Mouse (Mus musculus): Measurements from ENCODE around the gene Zfp950.
A peak's percentile ranks its signal among the peaks of the same experiment; 100 is the strongest.
"Not testable (repeated sequence)": the region's sequence is repeated elsewhere in the genome, so short reads cannot be mapped to it uniquely, and the experiment has no call there.

Zfp950 gene

GRCm38 (mm10) chr19:61140342-61141206, at the start of gene Zfp950:
Gene Zfp950 (minus strand): TSS chr19:61140840.
- DNase-seq (ENCODE audit: low spot score in 2 of 2): peak; percentile 77 to 78

GRCm38 (mm10) chr19:61183590-61183989, 43.0 kb upstream of the Zfp950 start, which contains the start of gene Gm6020:
Gene Gm6020 (plus strand): TSS chr19:61183890.
- DNase-seq (ENCODE audit: low spot score in 2 of 2): not testable (repeated sequence)

GRCm38 (mm10) chr19:61175756-61176324, 35.2 kb upstream of the Zfp950 start, which contains the start of gene Gm7102:
Gene Gm7102 (minus strand): TSS chr19:61176309.
- no peak for DNase-seq (ENCODE audit: low spot score in 2 of 2)

- no peak for DNase-seq (ENCODE audit: low spot score in 2 of 2)
These were observed 11.2 kb upstream of the Zfp950 start for GRCm38 (mm10) chr19:61151701-61152420.

GRCm38 (mm10) chr19:61151372-61151700, 10.7 kb upstream of the Zfp950 start:
- no peak for DNase-seq (ENCODE audit: low spot score in 2 of 2)

- no peak for DNase-seq (ENCODE audit: low spot score in 2 of 2)
These were observed 659 bp upstream of the Zfp950 start for GRCm38 (mm10) chr19:61141299-61141698.

GRCm38 (mm10) chr19:61138655-61139054, 2.0 kb downstream of the Zfp950 start:
- DNase-seq (ENCODE audit: low spot score in 2 of 2): no peak

GRCm38 (mm10) chr19:61131096-61131495, 9.5 kb downstream of the Zfp950 start:
- no peak for DNase-seq (ENCODE audit: low spot score in 2 of 2)

- no peak for DNase-seq (ENCODE audit: low spot score in 2 of 2)
These were observed 30.5 kb downstream of the Zfp950 start for GRCm38 (mm10) chr19:61110184-61110583.

GRCm38 (mm10) chr19:61097764-61098163, 42.9 kb downstream of the Zfp950 start:
- no peak for DNase-seq (ENCODE audit: low spot score in 2 of 2)

GRCm38 (mm10) chr19:61096776-61097175, 43.9 kb downstream of the Zfp950 start:
- no peak for DNase-seq (ENCODE audit: low spot score in 2 of 2)

- no peak for DNase-seq (ENCODE audit: low spot score in 2 of 2)
These were observed 50.1 kb downstream of the Zfp950 start for GRCm38 (mm10) chr19:61090541-61090940.

- no peak for DNase-seq (ENCODE audit: low spot score in 2 of 2)
These were observed 51.6 kb downstream of the Zfp950 start for GRCm38 (mm10) chr19:61089001-61089400.

GRCm38 (mm10) chr19:61087781-61088180, 52.9 kb downstream of the Zfp950 start:
- DNase-seq (ENCODE audit: low spot score in 2 of 2): no peak

- no peak for DNase-seq (ENCODE audit: low spot score in 2 of 2)
These were observed 55.4 kb downstream of the Zfp950 start for GRCm38 (mm10) chr19:61085217-61085616.

- DNase-seq (ENCODE audit: low spot score in 2 of 2): peak; percentile 78 to 89
These were observed 56.3 kb downstream of the Zfp950 start for GRCm38 (mm10) chr19:61084149-61084940.

GRCm38 (mm10) chr19:61083006-61083405, 57.6 kb downstream of the Zfp950 start:
- DNase-seq (ENCODE audit: low spot score in 2 of 2): no peak

GRCm38 (mm10) chr19:61080251-61080749, 60.3 kb downstream of the Zfp950 start:
- DNase-seq (ENCODE audit: low spot score in 2 of 2): no peak

- no peak for DNase-seq (ENCODE audit: low spot score in 2 of 2)
These were observed 62.0 kb downstream of the Zfp950 start for GRCm38 (mm10) chr19:61078622-61079021.

GRCm38 (mm10) chr19:61065011-61065410, 75.6 kb downstream of the Zfp950 start:
- DNase-seq (ENCODE audit: low spot score in 2 of 2): no peak

GRCm38 (mm10) chr19:61064386-61064785, 76.3 kb downstream of the Zfp950 start:
- no peak for DNase-seq (ENCODE audit: low spot score in 2 of 2)

Measured in urinary bladder, postnatal 4 days (tissue).